Mouse (Mus musculus) erythroblast, embryonic 14.5 days (primary cell): Measurements from ENCODE around the gene Nenf.

Experiments
- GATA1 ChIP-seq: IDR thresholded peaks from 2 replicates; pipeline ENCODE4 v1.6.1; 2012; ENCODE audit warnings: low read length, inconsistent platforms, mixed read lengths
- TAL1 ChIP-seq: IDR thresholded peaks from 3 replicates; pipeline ENCODE4 v1.6.1; 2012; ENCODE audit warnings: low read length, inconsistent platforms, mixed read lengths

GRCm38 (mm10) chr1:191305610-191306009 lies 12.4 kb downstream of the Nenf start:
- TF ChIP-seq TAL1, result no peak
- TF ChIP-seq GATA1, result no peak
